Mouse (Mus musculus) spleen, adult 12 weeks (tissue): ENCODE measurements around the gene E130114P18Rik.

Experiments used
- DNase-seq: peaks from one replicate; pipeline ENCODE4 v3.0.0; 2022; ENCODE audit warnings: low spot score

Gene E130114P18Rik

DNA sequence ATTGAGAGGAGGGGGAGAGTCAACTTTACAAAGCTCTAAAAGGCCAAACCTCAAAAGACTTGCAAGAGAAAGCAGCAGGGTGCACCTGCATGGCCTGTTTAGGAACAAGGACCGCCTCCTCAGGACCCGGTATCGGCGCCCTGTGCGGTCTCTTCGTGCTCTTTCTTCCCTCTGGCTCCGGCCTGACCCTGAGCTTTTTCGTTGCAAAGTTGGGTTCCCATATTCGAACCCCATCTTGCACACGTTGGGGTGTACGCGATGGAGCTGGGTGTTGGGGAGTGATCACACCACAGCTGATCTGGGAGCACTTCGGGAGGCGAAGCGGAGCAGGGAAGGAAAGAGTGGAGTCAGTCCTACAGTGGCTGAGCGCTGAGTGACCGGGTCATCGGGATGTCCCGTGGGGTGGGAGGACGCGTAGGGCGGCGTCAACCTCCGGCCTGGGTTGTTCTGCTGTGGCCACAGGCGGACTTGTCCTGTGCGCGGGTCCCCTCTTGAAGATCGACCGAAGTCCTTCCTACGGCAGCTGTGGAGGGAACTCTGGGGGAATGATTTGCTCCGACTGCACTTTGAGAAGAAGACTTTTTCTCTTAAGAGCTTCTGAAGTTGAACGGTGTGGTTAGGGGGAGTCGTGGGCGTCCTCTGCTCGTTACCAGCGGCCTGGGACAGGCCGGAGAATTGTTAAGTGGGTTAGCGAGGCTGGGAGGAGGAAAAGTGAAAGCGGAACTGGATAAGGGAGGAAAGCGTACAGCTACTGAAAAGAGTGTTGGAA, 26.2 kb downstream of the E130114P18Rik start:
- DNase-seq = peak; percentile 65

DNA sequence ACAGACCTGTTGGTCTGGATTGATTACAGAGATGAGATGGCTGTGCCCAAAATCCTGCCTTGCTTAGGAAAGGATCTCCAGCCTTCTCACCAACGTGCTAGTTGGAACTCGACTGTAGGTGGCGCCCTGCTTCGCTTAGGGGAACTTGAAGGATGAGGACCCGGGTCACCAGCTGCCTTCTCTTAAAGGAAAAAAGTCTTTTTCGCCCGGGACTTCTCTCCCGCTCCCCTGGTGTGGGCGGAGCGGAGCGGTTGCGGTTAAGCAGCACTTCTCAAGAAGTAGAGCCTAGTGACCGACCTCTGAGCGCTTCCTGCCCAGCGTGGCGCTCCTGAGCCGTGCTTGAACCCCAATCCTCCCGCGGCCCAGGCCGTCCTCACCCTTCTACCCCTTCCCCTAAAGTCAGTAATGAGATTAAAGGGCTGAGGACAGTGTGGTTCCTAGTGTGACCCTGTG, 26.8 kb downstream of the E130114P18Rik start:
- peak; percentile 80 for DNase-seq

DNA sequence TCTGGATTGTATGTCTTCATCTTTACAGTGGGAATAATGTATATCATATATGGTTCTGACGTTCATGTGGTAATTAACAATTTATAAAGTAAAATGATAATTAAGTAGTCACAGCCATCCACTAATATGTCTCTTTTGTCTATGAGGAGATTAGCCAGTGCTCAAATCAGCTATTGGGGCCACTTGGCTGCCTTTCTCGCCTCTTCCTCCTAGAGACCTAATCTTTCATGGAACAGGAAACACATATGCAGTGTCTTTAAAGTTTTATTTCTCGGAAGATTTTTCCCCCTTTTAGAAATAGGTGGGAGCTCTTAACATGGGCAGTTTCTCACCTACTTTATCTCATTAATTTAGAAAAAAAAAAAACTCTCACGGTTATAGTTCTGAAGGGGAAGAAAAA, 27.5 kb downstream of the E130114P18Rik start:
- no peak for DNase-seq

DNA sequence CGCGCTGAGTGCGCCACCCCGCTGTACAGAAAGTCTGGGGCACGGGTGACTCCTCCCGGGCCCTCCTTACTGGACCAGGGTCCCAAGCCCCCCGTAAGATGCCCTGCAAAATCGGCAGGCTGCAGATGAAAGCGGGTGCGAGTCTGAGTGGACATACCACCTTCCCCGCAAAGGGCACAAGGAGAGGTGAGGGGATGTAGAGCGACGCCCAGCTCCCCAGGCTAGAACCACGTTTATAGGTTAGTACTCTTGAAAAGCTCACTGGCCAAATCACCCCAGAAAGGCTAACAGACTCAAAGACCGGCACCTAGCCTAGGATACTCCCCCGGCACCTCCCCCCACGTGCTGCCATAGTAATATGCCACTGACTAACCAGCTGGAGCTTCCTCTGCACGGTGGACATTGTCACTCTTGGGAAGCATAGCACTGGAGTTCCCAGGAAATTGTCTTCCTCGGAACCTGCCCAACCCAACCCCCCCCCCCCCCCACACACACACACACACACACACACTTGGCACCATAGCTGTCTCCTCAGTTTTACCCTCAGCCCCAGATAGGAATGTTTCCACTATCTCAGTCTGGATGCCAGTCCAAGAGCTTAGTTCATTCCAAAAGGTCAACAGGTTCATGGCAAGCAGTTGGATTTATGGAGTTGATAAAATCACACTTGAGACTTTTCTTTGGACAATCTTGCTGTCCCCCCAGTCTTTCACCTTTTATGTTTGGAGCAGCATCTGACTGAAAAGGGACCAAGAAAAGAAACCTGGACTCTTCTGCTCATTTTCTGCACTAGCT, 31.6 kb downstream of the E130114P18Rik start:
- DNase-seq = no peak

DNA sequence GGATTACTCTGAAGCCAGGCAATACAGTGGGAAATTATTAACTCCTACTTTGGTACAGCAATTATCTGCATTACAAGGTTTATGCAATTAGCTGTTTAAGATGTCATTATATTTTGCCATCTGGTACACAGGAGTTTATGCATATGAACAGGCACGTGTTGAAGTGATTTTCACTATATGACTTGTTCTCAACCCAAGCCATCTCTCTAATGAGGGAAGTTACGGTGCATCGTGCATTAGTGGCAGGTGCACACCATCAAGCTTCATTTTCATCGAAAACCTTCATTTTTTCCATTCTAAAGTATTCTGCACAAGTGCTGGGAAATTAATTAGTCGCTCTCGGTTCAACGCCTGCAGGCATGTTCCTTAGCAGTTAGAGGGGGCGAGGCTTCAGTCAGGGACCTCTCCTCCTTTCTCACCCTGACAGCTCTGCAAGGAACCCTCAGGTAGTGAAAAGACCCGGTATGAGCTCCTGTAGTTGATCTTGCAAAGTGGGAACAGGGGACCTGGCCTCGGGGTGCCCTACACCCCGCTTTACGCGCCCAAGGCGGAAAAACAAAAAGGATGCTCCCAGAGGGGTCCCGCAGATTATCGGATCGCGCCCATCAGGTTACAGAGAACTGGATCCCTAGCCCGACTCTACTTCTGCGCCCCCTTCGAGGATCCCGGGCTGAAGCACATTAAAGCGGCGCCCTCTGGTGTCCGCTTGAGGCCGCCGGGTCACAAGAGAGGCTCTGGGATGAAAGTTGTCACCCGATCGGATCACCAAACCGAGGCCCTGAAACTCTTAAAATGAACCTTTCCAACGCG, 32.4 kb downstream of the E130114P18Rik start:
- peak; percentile 38 for DNase-seq

DNA sequence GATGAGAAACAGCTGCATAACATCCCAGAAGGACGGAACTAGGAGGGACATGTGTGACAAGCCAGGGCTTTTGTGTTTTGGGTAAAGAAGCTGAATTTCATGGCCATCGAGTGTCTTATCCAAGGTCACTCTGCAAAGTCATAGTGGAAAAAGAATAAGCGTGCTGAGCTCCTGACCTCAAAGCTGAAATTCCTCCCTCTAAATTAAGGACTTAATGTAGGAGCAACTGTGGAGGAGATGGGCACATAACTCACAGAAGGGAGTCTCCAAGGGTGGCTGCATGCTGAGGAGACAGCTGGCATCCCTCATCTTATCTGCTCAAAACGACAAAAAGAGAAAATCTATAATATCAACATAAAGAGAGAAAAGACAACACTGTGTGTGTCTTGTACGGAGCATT, 33.9 kb downstream of the E130114P18Rik start:
- no peak for DNase-seq

DNA sequence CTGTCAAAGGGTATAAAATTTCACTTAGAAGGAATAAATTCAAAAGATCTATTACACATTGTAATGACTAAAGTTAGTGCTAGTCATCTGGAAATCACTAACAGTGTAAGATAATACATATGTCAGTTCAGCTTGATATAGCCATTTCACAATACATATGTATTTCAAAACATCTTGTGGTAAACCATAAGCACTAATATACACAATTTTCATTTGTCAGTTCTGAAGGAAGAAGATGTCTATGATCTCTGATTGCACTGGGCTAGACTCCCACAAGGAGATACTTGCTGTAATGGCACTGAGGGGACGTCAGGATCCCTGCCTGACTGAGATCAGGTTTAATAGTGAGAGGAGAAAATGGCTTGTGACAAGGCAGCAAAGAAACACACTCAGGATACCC, 44.5 kb downstream of the E130114P18Rik start:
- no peak for DNase-seq

DNA sequence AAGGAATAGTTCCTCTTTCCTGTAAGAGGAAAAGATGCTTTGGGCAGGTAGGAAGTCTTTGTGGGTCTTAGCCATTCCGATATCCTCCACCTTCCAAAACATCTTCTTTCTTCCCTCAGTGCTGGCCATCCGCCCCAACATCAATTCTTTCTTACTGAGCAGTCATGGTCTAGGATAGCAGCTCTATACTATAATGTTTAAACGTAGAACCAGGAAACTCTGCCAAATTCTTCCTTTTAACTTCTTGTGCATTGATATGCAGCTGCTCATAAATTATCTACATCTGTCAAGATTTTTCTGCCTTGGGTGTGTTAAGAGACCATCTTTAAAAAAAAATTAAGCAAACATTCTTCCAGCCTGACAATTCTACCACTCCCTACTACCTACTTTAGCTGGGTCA, 47.5 kb downstream of the E130114P18Rik start:
- DNase-seq = no peak

DNA sequence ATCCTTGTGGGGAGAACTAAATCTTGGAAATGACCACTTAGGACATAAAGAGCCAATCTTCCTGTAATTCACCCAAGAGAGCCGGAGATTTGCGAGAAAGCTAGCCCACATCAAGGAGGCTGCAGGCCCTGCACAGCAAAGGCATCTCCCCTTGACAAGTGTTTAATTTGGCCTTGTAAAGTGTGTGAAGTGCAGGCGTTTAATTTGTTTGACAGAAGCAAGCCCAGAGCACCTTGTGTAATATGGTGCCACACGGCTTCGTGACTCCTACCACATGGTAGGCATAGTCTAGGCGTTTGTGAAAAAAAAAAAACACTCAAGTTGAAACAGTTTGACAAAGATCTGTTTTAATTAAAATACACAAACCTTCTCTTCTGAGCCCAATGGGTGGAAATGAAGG, 47.9 kb downstream of the E130114P18Rik start:
- no peak for DNase-seq

DNA sequence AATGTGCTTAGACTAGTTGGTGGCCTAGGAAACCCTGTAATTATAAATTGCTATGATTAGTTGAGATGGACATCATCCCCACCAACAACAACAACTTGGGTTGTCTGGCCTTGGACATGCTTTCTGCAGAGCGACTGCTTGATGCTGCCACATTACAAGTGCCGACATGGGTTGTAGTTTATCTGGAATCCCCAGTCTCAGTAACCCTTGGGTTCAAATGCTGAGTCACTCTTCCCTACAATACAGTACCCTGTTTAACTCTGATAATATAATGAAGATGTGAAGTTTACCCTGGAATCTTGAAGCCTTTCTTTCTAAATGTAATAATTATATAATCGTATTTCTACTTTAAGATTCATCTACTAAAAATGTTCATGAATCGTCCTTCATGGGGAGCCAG, 49.4 kb downstream of the E130114P18Rik start:
- DNase-seq = no peak

DNA sequence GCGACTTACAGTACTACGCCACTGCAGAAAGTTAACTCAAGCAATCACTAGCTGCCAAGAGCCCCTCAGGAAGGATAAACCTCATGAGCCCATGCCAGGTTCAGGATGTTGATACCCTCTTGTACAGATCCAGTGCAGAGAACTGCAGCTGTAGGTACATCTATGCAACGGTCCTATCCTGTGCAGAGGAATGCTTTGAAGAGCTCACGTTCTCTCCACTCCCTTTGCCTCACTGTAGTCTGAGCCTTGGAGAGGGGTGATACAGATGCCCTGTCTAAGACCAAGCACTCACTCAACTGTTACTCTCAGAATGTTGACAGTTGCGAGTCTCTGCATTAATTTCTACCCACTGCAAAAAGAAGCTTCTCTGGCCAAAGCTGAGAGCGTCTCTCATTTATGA, 54.5 kb downstream of the E130114P18Rik start:
- DNase-seq = no peak

DNA sequence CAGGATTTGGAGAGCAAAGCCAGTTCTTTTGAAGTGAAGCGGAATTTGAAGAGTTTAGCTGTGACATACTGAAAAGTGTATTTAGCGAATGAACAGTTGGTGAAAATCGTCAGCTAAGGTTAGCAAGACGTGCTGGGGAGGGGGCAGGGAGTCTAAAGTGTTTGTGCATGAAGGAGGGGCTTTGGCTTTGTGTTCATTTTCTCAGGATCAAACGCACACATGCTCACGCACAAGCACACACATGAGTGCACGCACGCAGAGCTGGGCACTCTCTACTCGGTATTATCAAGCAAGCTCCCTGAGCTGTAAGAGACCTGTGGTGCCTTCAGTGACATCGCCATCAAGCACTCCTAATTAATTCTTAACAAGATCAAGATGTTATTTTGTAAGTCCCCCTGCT, 55.2 kb downstream of the E130114P18Rik start:
- DNase-seq = no peak

DNA sequence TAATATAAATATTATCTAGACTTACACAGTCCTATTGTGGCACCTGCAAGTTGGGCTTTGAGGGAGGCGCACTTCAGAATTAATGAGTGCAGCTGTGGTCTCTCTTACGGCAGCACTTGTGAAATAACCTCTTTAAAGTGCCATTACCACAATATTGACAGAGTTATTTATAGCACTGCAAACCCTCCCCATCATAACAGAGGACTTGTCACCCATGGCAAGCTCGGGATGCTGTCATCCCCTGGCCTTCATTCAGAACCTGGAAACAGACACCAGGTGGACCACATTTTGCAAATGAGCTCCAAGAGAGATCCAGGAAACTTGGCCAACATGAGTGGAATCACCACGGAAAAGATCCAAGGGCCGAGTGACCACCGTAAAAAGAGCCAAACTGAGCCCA, 63.3 kb downstream of the E130114P18Rik start:
- DNase-seq = no peak

DNA sequence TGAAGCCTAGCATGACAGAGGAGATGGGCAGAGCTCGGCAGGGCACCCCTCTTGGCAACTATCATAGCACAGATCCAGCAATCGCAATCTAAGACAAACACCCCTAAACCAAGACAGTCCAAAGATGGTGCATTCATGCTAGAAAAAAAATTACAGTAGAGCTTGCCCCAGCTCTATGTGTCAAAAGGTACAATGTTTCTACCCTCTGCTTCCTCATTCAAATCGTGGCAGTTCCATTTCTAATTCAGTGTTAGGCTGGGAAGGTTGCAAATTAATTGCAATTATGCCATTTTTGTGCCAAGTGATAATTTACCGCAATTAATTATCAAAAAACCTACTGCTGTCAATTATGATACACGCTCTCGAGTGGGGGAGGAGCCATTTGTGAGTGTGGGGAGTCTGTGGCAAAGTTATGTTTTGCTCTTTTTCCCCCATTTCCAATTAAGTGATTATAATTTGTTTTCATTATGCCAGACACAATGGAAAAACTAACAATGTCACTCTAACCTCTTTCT, 63.7 kb downstream of the E130114P18Rik start:
- DNase-seq = no peak

DNA sequence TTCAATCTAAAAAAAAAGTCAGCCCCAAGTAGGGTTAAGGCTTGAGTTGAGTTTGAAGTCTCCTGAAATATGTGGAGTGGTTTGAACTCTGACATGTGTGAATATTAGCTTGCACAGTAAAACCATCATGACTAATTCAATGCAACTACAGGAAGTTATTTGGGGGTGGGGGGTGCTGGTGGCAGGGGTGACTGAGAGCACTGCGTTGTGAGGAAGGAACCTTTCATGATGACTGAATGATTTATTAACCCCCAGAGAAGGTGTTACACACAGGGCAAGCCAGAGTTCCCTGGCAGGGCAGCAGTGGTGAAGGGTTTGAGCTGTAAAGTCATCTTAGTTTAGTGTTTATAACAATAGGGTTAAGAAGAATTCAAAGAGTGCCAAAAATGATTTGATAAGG, 65.3 kb downstream of the E130114P18Rik start:
- DNase-seq = no peak

DNA sequence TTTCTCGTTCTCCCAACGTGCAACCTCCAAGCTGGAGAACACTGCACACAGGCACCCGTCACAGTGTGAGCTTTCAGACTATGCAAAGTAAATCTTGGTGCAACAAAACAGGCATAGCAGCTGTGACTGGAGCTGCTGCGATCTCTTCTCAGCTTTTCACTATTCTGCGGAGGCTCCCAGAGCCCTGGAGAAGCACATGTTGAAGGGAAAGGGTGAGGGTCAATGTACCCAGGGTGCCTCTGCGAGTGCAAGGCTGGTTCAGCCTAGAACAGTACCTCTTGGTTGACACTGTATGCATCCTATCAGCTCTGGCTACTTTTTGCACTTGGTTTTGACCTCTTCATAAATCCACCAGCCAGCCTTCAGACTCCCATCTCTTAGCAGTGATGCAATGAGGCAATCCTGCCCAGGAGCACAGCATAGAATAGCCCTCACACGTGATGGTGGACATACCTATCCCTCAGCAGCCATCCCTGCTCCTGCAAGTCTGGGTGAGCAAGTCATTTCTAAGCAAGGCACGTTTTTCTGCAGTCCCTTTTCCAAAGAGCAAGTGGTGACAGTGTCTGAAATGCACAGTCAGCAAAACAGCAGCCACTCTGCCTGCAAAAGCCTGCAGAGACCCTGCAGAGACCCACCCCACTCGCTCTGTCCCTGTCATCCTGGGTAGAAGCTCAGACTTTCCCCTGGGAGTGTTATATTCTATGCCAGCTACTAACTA, 67.7 kb downstream of the E130114P18Rik start:
- DNase-seq = no peak

DNA sequence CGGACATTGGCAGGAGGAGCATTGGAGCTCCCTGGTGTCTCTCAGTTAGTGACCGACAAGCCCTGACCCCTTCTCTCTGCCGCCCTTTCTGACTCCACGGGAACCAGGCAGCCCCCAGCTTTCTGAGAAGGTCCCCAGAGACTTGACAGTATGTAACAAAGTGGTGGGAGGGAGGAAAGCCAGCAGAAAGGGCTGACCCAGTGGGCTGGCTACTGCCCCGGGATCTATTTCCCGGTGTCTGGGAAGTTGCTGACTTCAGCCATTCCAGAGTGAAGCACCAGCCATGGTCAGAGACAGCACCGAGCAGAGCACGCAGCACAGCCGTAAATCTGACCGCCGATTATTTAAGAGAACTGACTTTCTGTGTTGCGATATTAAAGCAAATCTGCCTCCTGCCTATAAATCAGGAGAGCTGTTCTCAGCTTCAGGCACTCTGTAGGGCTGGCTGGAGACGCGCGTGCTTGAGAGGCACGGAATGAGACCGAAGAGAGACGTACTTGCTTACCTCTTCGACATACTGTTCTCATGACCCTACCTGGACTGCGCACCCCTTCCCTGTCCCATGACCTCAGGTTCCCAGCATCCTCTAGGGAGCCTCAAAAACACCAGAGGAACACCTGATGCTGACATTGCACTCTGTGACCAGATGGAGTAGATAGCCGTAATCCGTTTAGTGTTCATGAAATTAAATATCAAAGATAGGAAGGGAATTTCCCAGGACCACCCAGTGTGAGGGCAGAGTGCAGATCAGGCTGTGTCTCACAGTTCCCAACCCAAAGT, 70.3 kb downstream of the E130114P18Rik start:
- DNase-seq = no peak

DNA sequence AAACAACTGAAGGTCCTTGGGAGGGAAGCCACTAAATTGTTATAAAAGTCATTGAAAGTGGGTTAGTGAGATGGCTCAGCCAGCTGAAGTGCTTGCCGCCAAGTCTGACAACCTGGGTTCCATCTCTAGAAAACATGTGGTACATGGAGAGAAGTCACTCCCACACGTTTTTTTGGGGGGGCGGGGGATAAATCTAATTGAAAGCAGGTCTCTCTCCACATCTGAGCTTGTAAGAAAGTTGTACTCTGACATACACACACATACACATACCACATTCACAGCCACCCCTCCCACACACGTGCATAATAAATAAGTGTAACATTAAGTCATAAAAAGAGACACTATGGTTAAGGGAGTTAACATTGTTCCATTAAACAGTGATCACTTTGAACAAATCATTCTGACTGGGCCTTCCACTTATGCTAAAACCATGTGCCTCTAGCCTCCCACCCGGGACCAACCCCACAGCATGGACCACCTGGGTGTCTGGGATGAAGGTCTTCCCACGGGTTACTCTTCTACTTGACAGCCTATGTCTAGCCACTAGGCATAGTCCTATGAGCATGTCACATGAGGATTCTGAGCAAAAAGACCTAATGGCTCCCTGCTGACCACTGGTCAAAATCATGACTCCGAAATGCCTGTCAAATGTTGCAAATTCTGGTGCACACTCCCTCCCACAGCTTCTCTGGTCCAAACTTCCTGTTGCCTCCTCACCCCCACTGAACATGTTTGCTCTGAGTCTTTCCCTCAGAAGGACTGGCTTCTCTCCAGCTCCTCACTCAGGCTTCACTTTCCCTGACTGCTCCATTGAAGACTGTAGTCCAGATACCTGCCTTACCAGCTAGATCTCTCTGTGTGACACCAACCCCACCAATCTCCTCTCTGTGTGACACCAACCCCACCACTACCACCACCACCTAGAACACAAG, 80.9 kb downstream of the E130114P18Rik start:
- DNase-seq = no peak

DNA sequence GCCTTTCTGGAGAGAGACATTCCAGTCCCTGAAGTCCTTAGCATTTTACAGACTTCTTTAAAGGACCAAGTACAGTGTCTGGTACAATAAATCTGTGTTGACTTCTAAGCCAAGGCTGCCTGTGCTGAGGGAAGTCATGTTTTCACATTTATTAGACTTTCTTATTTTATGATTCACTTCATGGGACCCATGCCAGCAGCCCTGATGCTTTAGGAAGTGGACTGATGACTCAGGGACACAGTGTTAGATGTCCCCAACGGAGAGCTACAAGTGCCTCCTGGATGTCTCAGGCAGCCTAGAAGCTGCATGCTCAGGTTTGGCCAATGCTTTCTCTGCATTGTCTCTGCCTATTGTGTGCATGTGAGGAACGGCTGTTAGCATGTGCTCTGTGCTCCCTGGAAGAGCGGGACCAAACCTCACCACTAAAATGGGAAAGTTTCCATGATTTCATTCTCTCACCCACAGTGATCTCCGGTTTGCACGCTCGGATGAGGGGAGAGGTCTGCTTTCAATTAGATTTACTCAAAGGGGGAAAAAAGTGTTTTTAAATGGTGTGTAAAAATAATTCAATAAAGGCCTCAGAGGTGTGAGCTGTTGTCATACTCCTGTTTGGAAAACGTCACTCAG, 82.4 kb downstream of the E130114P18Rik start:
- no peak for DNase-seq
